Mouse (Mus musculus): Measurements from ENCODE around the gene Rsg1.
A peak's percentile ranks its signal among the peaks of the same experiment; 100 is the strongest.

- peak; percentile 91 for TF ChIP-seq CTCF (IDR thresholded peaks at IDR 0.05; ENCODE audit: insufficient read depth, low read length)
- TF ChIP-seq POLR2A (IDR thresholded peaks at IDR 0.05; ENCODE audit: borderline replicate concordance, extremely low read depth, low read depth, low read length): peak; percentile 19; the same call in 1 of the 2 replicates
Observed at GRCm38 (mm10) chr4:141273296-141273695, 59.5 kb downstream of the Rsg1 start.
